Mouse (Mus musculus): ENCODE measurements at regions not wholly inside any gene's neighbourhood (a gene's known extent, or its start where the extent isn't known, plus 50 kb on each side); places are given as distances from the start of the nearest gene placed in this dataset.

- TF ChIP-seq ETS1 (conservative IDR thresholded peaks at IDR 0.05; ENCODE audit: low read depth, low read length) (no peak), CTCF (conservative IDR thresholded peaks at IDR 0.05 in 1 of 2, IDR thresholded peaks at IDR 0.05 in 1 of 2; ENCODE audit: low read depth in 2 of 2, low read length in 2 of 2) (no peak), USF1 (IDR thresholded peaks at IDR 0.05; ENCODE audit: low read depth, low read length) (no peak), IRF4 (IDR thresholded peaks at IDR 0.05; ENCODE audit: low read depth, low read length) (no peak)
Observed at GRCm38 (mm10) chr2:92819586-92819985, 95.3 kb upstream of the Syt13 start.
